Comparison of ENCODE assay signal across 10 mouse cellular contexts in the genomic region with DNA sequence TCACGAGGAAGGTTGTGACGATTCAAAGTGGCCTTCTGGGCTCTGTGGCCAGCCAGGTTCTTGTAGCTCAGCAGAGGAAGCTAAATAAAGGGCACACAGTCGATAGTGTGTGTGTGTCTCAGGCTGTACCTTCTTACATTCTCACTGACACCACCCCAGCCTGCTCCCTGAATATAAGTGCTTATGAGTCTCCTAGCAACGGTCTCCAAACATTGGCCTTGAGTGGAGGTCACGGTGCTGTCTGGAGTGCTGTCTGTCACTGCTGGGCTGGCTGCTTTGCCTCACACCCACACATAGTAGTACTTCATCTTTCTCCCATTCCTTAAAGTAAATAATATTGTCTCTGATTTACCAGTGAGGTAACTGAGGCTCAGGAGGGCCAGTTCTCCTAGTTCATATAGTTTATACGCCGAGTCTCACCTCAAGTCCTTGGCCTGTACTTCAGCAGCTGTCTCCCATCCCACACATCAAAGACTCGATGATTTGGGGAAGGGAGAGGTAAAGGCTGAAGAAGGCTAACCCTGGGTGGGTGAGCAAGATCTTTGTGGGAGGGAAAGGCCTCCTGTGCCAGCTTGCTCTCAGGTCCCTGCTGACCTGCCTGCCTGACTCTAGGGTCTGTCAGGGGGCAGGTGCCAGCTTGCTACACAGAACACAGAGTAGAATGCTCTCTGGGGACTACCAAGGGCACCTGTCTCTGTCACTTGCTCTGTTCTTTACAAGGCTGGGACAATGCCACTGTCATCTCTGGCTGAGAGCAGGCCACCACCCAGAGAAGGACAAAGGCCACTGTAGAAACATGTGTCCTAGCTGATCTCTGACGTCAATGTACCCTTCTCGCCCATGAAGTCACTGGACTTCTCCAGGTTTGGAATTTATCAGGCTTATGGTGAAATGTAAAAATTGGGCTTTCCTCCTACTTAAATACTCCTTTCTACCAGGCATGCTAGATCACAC. TPM values are rescaled to one million over a fixed set of nuclear protein-coding genes. Genes with fewer than 3 reads are reported as not detected.
A peak's percentile ranks its signal among the peaks of the same experiment; 100 is the strongest.
DNase-seq lines count a peak whose midpoint lies in the region; ATAC-seq lines count a peak whose summit lies in the region.
"Had no signal": no experiment of that assay in that cellular context is flagged by ENCODE, and none has a peak within 500 bp of the region (broad histone marks: within the 10 kb centered on the region; RNA-seq: fewer than 3 reads in every experiment).

No protein-coding gene starts in this region.

- no peak overlapping the region for H3K27ac ChIP-seq in midbrain, embryonic 11.5 days (ENCODE audit: low read depth, low read length)
- no peak overlapping the region for H3K27ac ChIP-seq in midbrain, embryonic 16.5 days (ENCODE audit: low read length)
- H3K27ac ChIP-seq in stomach, embryonic 16.5 days (ENCODE audit: low read length), result no peak overlapping the region
- H3K27ac ChIP-seq: liver, embryonic 14.5 days had no signal

- no peak overlapping the region for H3K4me3 ChIP-seq in midbrain, embryonic 11.5 days (ENCODE audit: low read depth, low read length)
- no peak overlapping the region for H3K4me3 ChIP-seq in midbrain, embryonic 16.5 days (ENCODE audit: low read depth, low read length)
- no peak overlapping the region for H3K4me3 ChIP-seq in stomach, embryonic 16.5 days (replicated peaks; ENCODE audit: low read length)

- H3K9me3 ChIP-seq in midbrain, embryonic 11.5 days (ENCODE audit: control insufficient read depth, low read length), result no peaks in the 10 kb centered on the region
- H3K9me3 ChIP-seq in midbrain, embryonic 16.5 days (replicated peaks; ENCODE audit: control insufficient read depth, low read length, poor library complexity, severe bottlenecking), result no peaks in the 10 kb centered on the region
- H3K9me3 ChIP-seq in stomach, embryonic 16.5 days (replicated peaks; ENCODE audit: control insufficient read depth, low read length), result no peaks in the 10 kb centered on the region

- 77% methylated on average over 10 of the region's 10 CpGs for WGBS in midbrain, embryonic 11.5 days
- WGBS in midbrain, embryonic 16.5 days, result 72% methylated on average over 10 of the region's 10 CpGs
- WGBS in stomach, embryonic 16.5 days, result 49% methylated on average over 10 of the region's 10 CpGs

- no peaks in the 10 kb centered on the region for H3K27me3 ChIP-seq in midbrain, embryonic 11.5 days (ENCODE audit: control insufficient read depth, insufficient read depth, low read length)
- H3K27me3 ChIP-seq in midbrain, embryonic 16.5 days (ENCODE audit: control insufficient read depth, insufficient read depth, low read depth, low read length), result no peaks in the 10 kb centered on the region
- no peaks in the 10 kb centered on the region for H3K27me3 ChIP-seq in stomach, embryonic 16.5 days (ENCODE audit: control insufficient read depth, insufficient read depth, low read length)

- no peak; the same call in 1 of the 2 replicates for ATAC-seq in midbrain, embryonic 11.5 days (ENCODE audit: low FRiP score)
- no peak for ATAC-seq in midbrain, embryonic 16.5 days
- 0 out of 2 replicates have a peak, but pooled peaks have one; percentile 27 for ATAC-seq in stomach, embryonic 16.5 days (ENCODE audit: insufficient read depth, low FRiP score)
- ATAC-seq in cerebellum, adult (ENCODE audit: insufficient number of reproducible peaks, low FRiP score, low TSS enrichment), result no peak
- ATAC-seq: forebrain, embryonic 16.5 days had no signal

- H3K4me2 ChIP-seq in midbrain, embryonic 11.5 days, result no peak overlapping the region
- H3K4me2 ChIP-seq in midbrain, embryonic 16.5 days (ENCODE audit: low read length), result no peak overlapping the region
- H3K4me2 ChIP-seq in stomach, embryonic 16.5 days (ENCODE audit: low read depth, low read length), result no peak overlapping the region

- H3K4me1 ChIP-seq in midbrain, embryonic 11.5 days (ENCODE audit: control insufficient read depth, insufficient read depth, low read length), result peaks cover 14% of the 10 kb centered on the region
- H3K4me1 ChIP-seq in midbrain, embryonic 16.5 days (ENCODE audit: control insufficient read depth, insufficient read depth, low read length), result peaks cover 14% of the 10 kb centered on the region
- H3K4me1 ChIP-seq in stomach, embryonic 16.5 days (ENCODE audit: control insufficient read depth, insufficient read depth, low read length), result peaks cover 11% of the 10 kb centered on the region

- H3K36me3 ChIP-seq in midbrain, embryonic 11.5 days (ENCODE audit: control insufficient read depth, insufficient read depth, low read length), result no peaks in the 10 kb centered on the region
- H3K36me3 ChIP-seq in midbrain, embryonic 16.5 days (ENCODE audit: control insufficient read depth, insufficient read depth, low read length), result no peaks in the 10 kb centered on the region
- no peaks in the 10 kb centered on the region for H3K36me3 ChIP-seq in stomach, embryonic 16.5 days (ENCODE audit: control insufficient read depth, insufficient read depth, low read length)

- DNase-seq in adrenal gland, adult (ENCODE audit: inconsistent age in 2 of 2, low spot score in 1 of 2), result peak; percentile 78 to 86
- no peak for DNase-seq in adrenal gland, adult 8-10 months
- no peak for DNase-seq in midbrain, embryonic 11.5 days (ENCODE audit: low spot score, missing footprints)
- DNase-seq in heart, postnatal 36 days, result peak; percentile 29 to 45
- no peak for DNase-seq in cerebellum, adult 9-11 months

- intact Hi-C loops in heart, postnatal 36 days (cut with DNase I), result no loop called here

- 0 out of 2 replicates have a peak overlapping the region, but pooled peaks have one; percentile 4 for H3K9ac ChIP-seq in midbrain, embryonic 11.5 days (ENCODE audit: low read length)
- H3K9ac ChIP-seq in midbrain, embryonic 16.5 days (ENCODE audit: low read depth, low read length), result no peak overlapping the region
- H3K9ac ChIP-seq in stomach, embryonic 16.5 days (ENCODE audit: low read length), result no peak overlapping the region
- H3K9ac ChIP-seq: liver, embryonic 14.5 days had no signal

RNA-seq across cellular contexts. Expression of gene Tarbp1, which starts 39.4 kb away (rescaled TPM):
- 1 to 10 TPM; 6.3 to 7.9 (median 7.8) TPM for total RNA-seq in adrenal gland, adult 8-10 months (2022)
- polyA plus RNA-seq in midbrain, embryonic 11.5 days (2014; fragmentation: Nextera tagmentation; extraction: Ambion mirVana), result 2.2 TPM in 2 replicates
- polyA plus RNA-seq in midbrain, embryonic 16.5 days (2015; fragmentation: Nextera tagmentation; extraction: Ambion mirVana), result 1.7 and 2.1 TPM in 2 replicates
- total RNA-seq in heart, postnatal 36 days (2021), result 1 to 10 TPM; 3.7 to 4.9 TPM
- 1.6 and 2.2 TPM in 2 replicates for polyA plus RNA-seq in stomach, embryonic 16.5 days (2015; fragmentation: Nextera tagmentation; extraction: Ambion mirVana)

Comparison
In these comparisons a context has a peak if more than half of its experiments do, and no peak if none do; other contexts are left out.
1. DNase-seq: peak in adrenal gland, adult (2 of 2) and heart, postnatal 36 days (2 of 2); none in adrenal gland, adult 8-10 months (single experiment), midbrain, embryonic 11.5 days (single experiment) and cerebellum, adult 9-11 months (single experiment).